In the genomic region with DNA sequence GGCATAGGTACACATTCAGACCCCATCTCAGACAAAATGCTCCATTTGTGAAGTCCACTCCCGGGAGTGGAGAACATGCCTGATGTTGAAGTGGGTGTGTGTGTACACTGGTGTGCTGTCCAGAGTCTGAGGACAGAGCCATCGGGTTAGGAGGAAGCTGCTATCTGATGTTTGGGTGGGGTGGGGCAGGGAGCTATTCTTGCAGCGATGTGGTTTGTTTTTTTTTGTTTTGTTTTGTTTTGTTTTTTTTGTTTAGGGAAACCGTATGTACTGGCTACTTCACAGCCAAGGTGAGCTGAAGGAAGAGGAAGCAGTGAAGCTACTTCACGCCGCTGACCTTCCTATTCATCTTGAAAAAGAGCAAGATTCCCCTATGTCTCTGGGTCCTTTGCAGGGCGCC, we compare ENCODE assay signal across 8 mouse cellular contexts. TPM values are rescaled to one million over a fixed set of nuclear protein-coding genes. Genes with fewer than 3 reads are reported as not detected.
DNase-seq lines count a peak whose midpoint lies in the region; ATAC-seq lines count a peak whose summit lies in the region.

No protein-coding gene starts in this region.

- H3K27ac ChIP-seq in kidney, embryonic 15.5 days = peak overlapping the region; percentile 87
- peak overlapping the region; percentile 92; the same call in 1 of the 2 replicates for H3K27ac ChIP-seq in embryonic facial prominence, embryonic 12.5 days
- no peak overlapping the region for H3K27ac ChIP-seq in midbrain, embryonic 11.5 days (ENCODE audit: low read depth, low read length)

- H3K4me1 ChIP-seq in kidney, embryonic 15.5 days = peaks cover 27% of the 10 kb centered on the region
- peaks cover 14% of the 10 kb centered on the region; the same call in 1 of the 2 replicates for H3K4me1 ChIP-seq in embryonic facial prominence, embryonic 12.5 days
- peaks cover 10% of the 10 kb centered on the region for H3K4me1 ChIP-seq in midbrain, embryonic 11.5 days (ENCODE audit: control insufficient read depth, insufficient read depth, low read length)

- H3K4me2 ChIP-seq in kidney, embryonic 15.5 days = peak overlapping the region; percentile 88
- peak overlapping the region; percentile 76 for H3K4me2 ChIP-seq in embryonic facial prominence, embryonic 12.5 days (replicated peaks)
- H3K4me2 ChIP-seq in midbrain, embryonic 11.5 days = peak overlapping the region; percentile 88

- ATAC-seq in kidney, embryonic 15.5 days (replicated peaks; ENCODE audit: low FRiP score) = no peak
- no peak for ATAC-seq in embryonic facial prominence, embryonic 12.5 days (ENCODE audit: insufficient number of reproducible peaks, insufficient read depth, low FRiP score, low TSS enrichment)
- ATAC-seq in midbrain, embryonic 11.5 days (ENCODE audit: low FRiP score) = no peak
- ATAC-seq in cerebellum, adult (ENCODE audit: insufficient number of reproducible peaks, low FRiP score, low TSS enrichment) = no peak

- no peaks in the 10 kb centered on the region for H3K9me3 ChIP-seq in kidney, embryonic 15.5 days (replicated peaks)
- no peaks in the 10 kb centered on the region for H3K9me3 ChIP-seq in embryonic facial prominence, embryonic 12.5 days
- H3K9me3 ChIP-seq in midbrain, embryonic 11.5 days (ENCODE audit: control insufficient read depth, low read length) = no peaks in the 10 kb centered on the region

- DNase-seq in kidney, adult 18-20 months = no peak
- DNase-seq in induced T-regulatory cell, adult 2 months (ENCODE audit: low read depth) = peak; percentile 57
- peak; percentile 84 for DNase-seq in midbrain, embryonic 11.5 days (ENCODE audit: low spot score, missing footprints)
- DNase-seq in right cerebral cortex, postnatal 14 days = no peak
- DNase-seq in frontal cortex, postnatal 36 days (ENCODE audit: low spot score in 2 of 2) = no peak

- WGBS in kidney, embryonic 15.5 days = 8% methylated on average over 7 of the region's 7 CpGs
- WGBS in embryonic facial prominence, embryonic 12.5 days = 8% methylated on average over 7 of the region's 7 CpGs
- 13% methylated on average over 7 of the region's 7 CpGs for WGBS in midbrain, embryonic 11.5 days

- H3K9ac ChIP-seq in kidney, embryonic 15.5 days = peak overlapping the region; percentile 95
- H3K9ac ChIP-seq in embryonic facial prominence, embryonic 12.5 days = peak overlapping the region; percentile 97
- peak overlapping the region; percentile 98 for H3K9ac ChIP-seq in midbrain, embryonic 11.5 days (ENCODE audit: low read length)

- H3K36me3 ChIP-seq in kidney, embryonic 15.5 days = peaks cover 10% of the 10 kb centered on the region; the same call in 1 of the 2 replicates
- no peaks in the 10 kb centered on the region for H3K36me3 ChIP-seq in embryonic facial prominence, embryonic 12.5 days
- H3K36me3 ChIP-seq in midbrain, embryonic 11.5 days (ENCODE audit: control insufficient read depth, insufficient read depth, low read length) = no peaks in the 10 kb centered on the region

- peak overlapping the region; percentile 97 for H3K4me3 ChIP-seq in kidney, embryonic 15.5 days (replicated peaks)
- H3K4me3 ChIP-seq in embryonic facial prominence, embryonic 12.5 days = peak overlapping the region; percentile 100
- peak overlapping the region; percentile 97 for H3K4me3 ChIP-seq in midbrain, embryonic 11.5 days (ENCODE audit: low read depth, low read length)

- H3K27me3 ChIP-seq in kidney, embryonic 15.5 days = no peaks in the 10 kb centered on the region
- no peaks in the 10 kb centered on the region for H3K27me3 ChIP-seq in embryonic facial prominence, embryonic 12.5 days
- no peaks in the 10 kb centered on the region for H3K27me3 ChIP-seq in midbrain, embryonic 11.5 days (ENCODE audit: control insufficient read depth, insufficient read depth, low read length)

RNA-seq across cellular contexts. Expression of a gene that starts 1.0 kb away (rescaled TPM):
- 98.5 and 105 TPM in 2 replicates for polyA plus RNA-seq in kidney, embryonic 15.5 days (2015; fragmentation: Nextera tagmentation; extraction: Ambion mirVana)
- 136 and 137 TPM in 2 replicates for polyA plus RNA-seq in embryonic facial prominence, embryonic 12.5 days (2016; fragmentation: Nextera tagmentation; extraction: Ambion mirVana)
- 130 and 139 TPM in 2 replicates for polyA plus RNA-seq in midbrain, embryonic 11.5 days (2014; fragmentation: Nextera tagmentation; extraction: Ambion mirVana)

RNA-seq across cellular contexts. Expression of a gene that starts 25.6 kb away (rescaled TPM):
- 605 and 671 TPM in 2 replicates for polyA plus RNA-seq in kidney, embryonic 15.5 days (2015; fragmentation: Nextera tagmentation; extraction: Ambion mirVana)
- 731 and 750 TPM in 2 replicates for polyA plus RNA-seq in embryonic facial prominence, embryonic 12.5 days (2016; fragmentation: Nextera tagmentation; extraction: Ambion mirVana)
- 899 and 948 TPM in 2 replicates for polyA plus RNA-seq in midbrain, embryonic 11.5 days (2014; fragmentation: Nextera tagmentation; extraction: Ambion mirVana)

RNA-seq across cellular contexts. Expression of a gene that starts 55.1 kb away (rescaled TPM):
- polyA plus RNA-seq in kidney, embryonic 15.5 days (2015; fragmentation: Nextera tagmentation; extraction: Ambion mirVana) = 88.8 and 91.5 TPM in 2 replicates
- polyA plus RNA-seq in embryonic facial prominence, embryonic 12.5 days (2016; fragmentation: Nextera tagmentation; extraction: Ambion mirVana) = 122 and 127 TPM in 2 replicates
- 92.4 and 97.4 TPM in 2 replicates for polyA plus RNA-seq in midbrain, embryonic 11.5 days (2014; fragmentation: Nextera tagmentation; extraction: Ambion mirVana)

Comparison
In these comparisons a context has a peak if more than half of its experiments do, and no peak if none do; other contexts are left out.
1. DNase-seq: peak in induced T-regulatory cell, adult 2 months (single experiment) and midbrain, embryonic 11.5 days (single experiment); none in kidney, adult 18-20 months (single experiment), right cerebral cortex, postnatal 14 days (single experiment) and frontal cortex, postnatal 36 days (0 of 2).
2. Peak in every context shown above with its lines, with median percentiles within 50 percentile points of each other: H3K4me2 ChIP-seq, H3K4me3 ChIP-seq and H3K9ac ChIP-seq.